In the genomic region with DNA sequence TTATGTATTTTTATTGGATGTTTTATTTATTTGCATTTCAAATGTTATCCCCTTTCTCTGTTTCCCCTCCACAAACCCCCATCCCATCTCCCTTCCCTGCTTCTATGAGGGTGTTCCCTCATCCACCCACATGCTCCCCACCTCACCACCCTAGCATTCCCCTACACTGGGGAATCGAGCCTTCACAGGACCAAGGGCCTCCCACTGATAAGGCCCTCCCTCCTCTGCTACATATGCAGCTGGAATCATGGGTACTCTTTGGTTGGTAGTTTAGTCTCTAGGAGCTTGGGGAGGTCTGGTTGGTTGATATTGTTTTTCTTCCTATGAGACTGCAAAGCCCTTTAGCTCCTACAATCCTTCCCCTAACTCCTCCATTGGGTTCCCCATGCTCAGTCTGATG, we compare ENCODE assay signal across 30 mouse cellular contexts. TPM values are rescaled to one million over a fixed set of nuclear protein-coding genes. Genes with fewer than 3 reads are reported as not detected.
"Had no signal": no experiment of that assay in that cellular context is flagged by ENCODE, and none has a peak within 500 bp of the region (broad histone marks: within the 10 kb centered on the region; RNA-seq: fewer than 3 reads in every experiment).

No protein-coding gene starts in this region.

RNA-seq across cellular contexts. Expression of a gene that starts 13.9 kb away (rescaled TPM):
- total RNA-seq: gastrocnemius, adult 2 months; gastrocnemius, postnatal 25 days; heart, adult 18-20 months; heart, adult 8-10 months; heart, postnatal 36 days; hematopoietic stem cell, adult 5-6 weeks; hindbrain, postnatal 0 days; layer of hippocampus, adult 18-20 months; layer of hippocampus, adult 8-10 months; layer of hippocampus, postnatal 14 days; layer of hippocampus, postnatal 36 days; left cerebral cortex, adult 18-20 months; left cerebral cortex, adult 8-10 months; left cerebral cortex, postnatal 25 days; left cerebral cortex, postnatal 4 days; liver, adult 2 months had no signal
- polyA plus RNA-seq: frontal cortex, adult 2 months; heart, embryonic 10.5 days; heart, embryonic 13.5 days; heart, embryonic 15.5 days; hindbrain, embryonic 11.5 days; hindbrain, embryonic 13.5 days; hindbrain, embryonic 15.5 days; hindbrain, postnatal 0 days; intestine, embryonic 14.5 days; intestine, embryonic 16.5 days; kidney, embryonic 15.5 days; kidney, postnatal 0 days; limb, embryonic 11.5 days; limb, embryonic 13.5 days; liver, adult 2 months had no signal

RNA-seq across cellular contexts. Expression of a gene that starts 23.0 kb away (rescaled TPM):
- total RNA-seq: hindbrain, postnatal 0 days; liver, adult 2 months had no signal
- polyA plus RNA-seq: frontal cortex, adult 2 months; heart, embryonic 13.5 days; heart, embryonic 15.5 days; heart, postnatal 0 days; hindbrain, embryonic 11.5 days; hindbrain, embryonic 13.5 days; hindbrain, embryonic 15.5 days; hindbrain, postnatal 0 days; intestine, embryonic 14.5 days; intestine, embryonic 16.5 days; kidney, embryonic 15.5 days; limb, embryonic 11.5 days had no signal
